Mouse (Mus musculus): ENCODE results near the gene Mrps18b. TPM values are rescaled to one million over a fixed set of nuclear protein-coding genes. Genes with fewer than 3 reads are reported as not detected.

The Mrps18b gene
- polyA plus RNA-seq, 1 experiment from 2014 or later: 83.4 TPM

DNA sequence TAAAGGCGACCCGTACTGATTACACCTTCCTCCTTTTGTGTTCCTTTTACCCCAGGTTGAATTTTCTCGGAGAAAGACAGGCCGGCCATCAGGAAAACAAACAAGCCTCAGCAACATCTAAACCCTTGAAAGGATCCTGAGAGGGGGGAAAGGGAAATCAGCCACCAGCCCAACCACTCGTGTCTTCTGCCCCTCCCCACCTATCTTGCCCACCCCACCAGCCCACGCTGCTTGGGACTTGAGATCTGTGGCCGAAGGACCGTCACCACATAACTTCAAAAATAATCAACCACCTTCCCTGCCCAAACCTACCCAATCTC is 914 bp upstream of the Mrps18b start:
- TF ChIP-seq CTCF (IDR thresholded peaks at IDR 0.05; ENCODE audit: low read depth) (no peak), EP300 (optimal IDR thresholded peaks at IDR 0.05) (no peak)
- Histone ChIP-seq H3K4me2 (replicated peaks; ENCODE audit: low read depth) (peak overlapping the region; percentile 67), H3K27me3 (ENCODE audit: control insufficient read depth, insufficient read depth, low read length) (no peaks in the 10 kb centered on the region), H3K36me3 (ENCODE audit: control insufficient read depth, insufficient read depth, low read length) (no peaks in the 10 kb centered on the region), H3K4me3 (ENCODE audit: low read depth, low read length) (peak overlapping the region; percentile 75), H3K27ac (replicated peaks) (peak overlapping the region; percentile 95), H3K9me3 (ENCODE audit: control insufficient read depth, low read length) (no peaks in the 10 kb centered on the region), H3K9ac (ENCODE audit: low read length) (peak overlapping the region; percentile 80), H3K4me1 (replicated peaks; ENCODE audit: control insufficient read depth, insufficient read depth) (peaks cover 4% of the 10 kb centered on the region)
- 0% methylated on average over 8 of the region's 8 CpGs for WGBS
- DNase-seq (ENCODE audit: low spot score) (peak; percentile 50), ATAC-seq (ENCODE audit: low FRiP score, low TSS enrichment) (no peak)

DNA sequence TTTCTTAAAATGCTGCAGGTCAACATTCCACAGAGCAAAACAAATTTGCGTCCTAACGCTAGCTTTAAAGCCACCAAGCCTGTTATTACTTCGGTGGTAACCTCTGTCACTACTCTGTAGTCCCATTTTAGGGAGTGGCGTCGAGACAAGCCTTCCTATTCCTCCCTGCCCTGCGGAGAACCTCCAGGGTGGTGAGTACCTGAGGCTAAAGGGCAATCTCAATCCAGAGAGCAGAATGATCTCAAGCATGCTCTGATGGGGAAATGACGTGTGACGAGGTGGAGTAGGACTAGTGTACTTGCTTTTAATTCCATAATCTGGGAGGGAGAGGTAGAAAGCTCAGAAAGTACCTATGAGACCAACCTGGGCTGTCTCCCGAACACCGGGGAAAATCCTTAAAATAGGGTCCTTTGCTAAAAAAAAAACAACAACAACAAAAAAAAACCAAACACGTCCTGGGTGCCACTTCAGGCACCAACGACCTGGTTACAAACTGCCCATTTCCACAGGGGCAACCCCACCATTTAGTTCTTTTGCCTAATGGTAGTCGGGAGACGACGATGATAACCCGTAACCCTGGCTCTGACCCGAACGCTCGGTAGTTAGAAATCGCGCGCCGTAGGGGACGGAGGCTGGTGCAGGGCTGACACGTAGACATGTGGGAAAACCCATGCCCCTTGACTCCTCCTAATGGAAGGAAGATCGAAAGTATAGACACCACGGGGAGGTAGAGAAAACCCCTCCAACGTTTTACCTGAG is 472 bp downstream of the Mrps18b start:
- TF ChIP-seq EP300 (optimal IDR thresholded peaks at IDR 0.05) (no peak), CTCF (IDR thresholded peaks at IDR 0.05; ENCODE audit: low read depth) (no peak)
- H3K9me3 ChIP-seq (ENCODE audit: control insufficient read depth, low read length): no peaks in the 10 kb centered on the region
- peak overlapping the region; percentile 95 for H3K27ac ChIP-seq (replicated peaks)
- ATAC-seq (ENCODE audit: low FRiP score, low TSS enrichment) (peak; percentile 25; the same call in 1 of the 2 replicates), DNase-seq (ENCODE audit: low spot score) (peak; percentile 65)
- H3K4me2 ChIP-seq (replicated peaks; ENCODE audit: low read depth): peak overlapping the region; percentile 70
- H3K9ac ChIP-seq (ENCODE audit: low read length): peak overlapping the region; percentile 71
- peaks cover 4% of the 10 kb centered on the region for H3K4me1 ChIP-seq (replicated peaks; ENCODE audit: control insufficient read depth, insufficient read depth)
- 0 out of 2 replicates have a peak, but pooled peaks cover 2% of the 10 kb centered on the region for H3K36me3 ChIP-seq (ENCODE audit: control insufficient read depth, insufficient read depth, low read length)
- 1% methylated on average over 28 of the region's 28 CpGs for WGBS
- H3K27me3 ChIP-seq (ENCODE audit: control insufficient read depth, insufficient read depth, low read length): no peaks in the 10 kb centered on the region
- peak overlapping the region; percentile 75 for H3K4me3 ChIP-seq (ENCODE audit: low read depth, low read length)

DNA sequence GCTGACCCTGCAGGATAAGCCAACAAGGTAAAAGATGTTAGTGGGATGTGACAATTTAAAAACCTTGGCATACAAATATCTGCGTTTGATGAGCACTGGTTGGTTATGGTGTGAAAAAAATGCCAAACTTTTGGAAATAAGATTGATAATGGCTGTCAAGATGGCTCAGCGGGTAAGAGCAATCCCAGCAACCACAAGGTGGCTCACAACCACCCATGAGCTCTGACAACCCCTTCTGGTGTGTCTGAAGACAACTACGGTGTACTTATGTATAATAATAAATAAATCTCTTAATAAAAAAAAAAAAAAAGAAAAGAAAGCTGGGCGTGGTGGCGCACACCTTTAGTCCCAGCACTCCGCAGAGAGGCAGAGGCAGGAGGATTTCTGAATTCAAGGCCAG is 1.2 kb downstream of the Mrps18b start:
- Histone ChIP-seq H3K9ac (ENCODE audit: low read length) (no peak overlapping the region), H3K4me3 (ENCODE audit: low read depth, low read length) (no peak overlapping the region; the same call in 1 of the 2 replicates), H3K27ac (replicated peaks) (no peak overlapping the region), H3K9me3 (ENCODE audit: control insufficient read depth, low read length) (no peaks in the 10 kb centered on the region), H3K36me3 (ENCODE audit: control insufficient read depth, insufficient read depth, low read length) (0 out of 2 replicates have a peak, but pooled peaks cover 2% of the 10 kb centered on the region), H3K4me1 (replicated peaks; ENCODE audit: control insufficient read depth, insufficient read depth) (peaks cover 3% of the 10 kb centered on the region), H3K27me3 (ENCODE audit: control insufficient read depth, insufficient read depth, low read length) (no peaks in the 10 kb centered on the region), H3K4me2 (replicated peaks; ENCODE audit: low read depth) (peak overlapping the region; percentile 70; the same call in 1 of the 2 replicates)
- no peak for TF ChIP-seq EP300 (optimal IDR thresholded peaks at IDR 0.05)
- peak; percentile 36; the same call in 1 of the 2 replicates for TF ChIP-seq CTCF (IDR thresholded peaks at IDR 0.05; ENCODE audit: low read depth)
- DNase-seq (ENCODE audit: low spot score): no peak
- 64% methylated on average over 6 of the region's 6 CpGs for WGBS
- ATAC-seq (ENCODE audit: low FRiP score, low TSS enrichment): no peak

DNA sequence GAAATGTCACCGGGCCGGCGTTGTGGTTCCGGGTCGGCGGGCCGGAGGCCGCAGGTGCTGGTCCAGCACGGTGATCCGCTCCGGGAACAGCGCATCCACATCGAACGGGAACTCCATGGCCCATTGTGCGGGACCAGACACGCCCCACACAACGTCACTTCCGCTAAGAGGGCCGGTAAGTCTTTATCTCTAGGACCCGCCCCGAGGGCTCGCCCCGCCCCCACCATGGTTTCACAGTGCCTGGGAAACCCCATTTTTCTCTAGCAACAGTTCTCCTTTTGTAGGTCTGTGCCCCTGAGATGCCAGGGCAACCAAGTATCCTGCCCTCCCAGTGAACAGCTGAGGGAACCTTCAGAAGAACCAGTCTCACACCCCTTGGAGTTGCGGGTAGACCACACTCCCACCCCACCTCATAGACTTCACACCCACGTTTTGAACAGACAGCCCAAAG is 6.2 kb downstream of the Mrps18b start, which contains the start of gene Atat1:
Gene Atat1, minus strand, starts transcription at position 157 of the 451 bp plus-strand sequence.
- Histone ChIP-seq H3K9me3 (ENCODE audit: control insufficient read depth, low read length) (no peaks in the 10 kb centered on the region), H3K4me3 (ENCODE audit: low read depth, low read length) (peak within 1 kb of the TSS; percentile 56), H3K27me3 (ENCODE audit: control insufficient read depth, insufficient read depth, low read length) (no peaks in the 10 kb centered on the region), H3K36me3 (ENCODE audit: control insufficient read depth, insufficient read depth, low read length) (0 out of 2 replicates have a peak, but pooled peaks cover 2% of the 10 kb centered on the region), H3K4me1 (replicated peaks; ENCODE audit: control insufficient read depth, insufficient read depth) (no peaks in the 10 kb centered on the region), H3K9ac (ENCODE audit: low read length) (peak within 1 kb of the TSS; percentile 69), H3K4me2 (replicated peaks; ENCODE audit: low read depth) (peak within 1 kb of the TSS; percentile 87), H3K27ac (replicated peaks) (peak within 1 kb of the TSS; percentile 81)
- peak; percentile 98 for DNase-seq (ENCODE audit: low spot score)
- 2% methylated on average over 25 of the region's 25 CpGs for WGBS
- ATAC-seq (ENCODE audit: low FRiP score, low TSS enrichment): peak; percentile 89
- TF ChIP-seq EP300 (optimal IDR thresholded peaks at IDR 0.05) (no peak), CTCF (IDR thresholded peaks at IDR 0.05; ENCODE audit: low read depth) (no peak)

DNA sequence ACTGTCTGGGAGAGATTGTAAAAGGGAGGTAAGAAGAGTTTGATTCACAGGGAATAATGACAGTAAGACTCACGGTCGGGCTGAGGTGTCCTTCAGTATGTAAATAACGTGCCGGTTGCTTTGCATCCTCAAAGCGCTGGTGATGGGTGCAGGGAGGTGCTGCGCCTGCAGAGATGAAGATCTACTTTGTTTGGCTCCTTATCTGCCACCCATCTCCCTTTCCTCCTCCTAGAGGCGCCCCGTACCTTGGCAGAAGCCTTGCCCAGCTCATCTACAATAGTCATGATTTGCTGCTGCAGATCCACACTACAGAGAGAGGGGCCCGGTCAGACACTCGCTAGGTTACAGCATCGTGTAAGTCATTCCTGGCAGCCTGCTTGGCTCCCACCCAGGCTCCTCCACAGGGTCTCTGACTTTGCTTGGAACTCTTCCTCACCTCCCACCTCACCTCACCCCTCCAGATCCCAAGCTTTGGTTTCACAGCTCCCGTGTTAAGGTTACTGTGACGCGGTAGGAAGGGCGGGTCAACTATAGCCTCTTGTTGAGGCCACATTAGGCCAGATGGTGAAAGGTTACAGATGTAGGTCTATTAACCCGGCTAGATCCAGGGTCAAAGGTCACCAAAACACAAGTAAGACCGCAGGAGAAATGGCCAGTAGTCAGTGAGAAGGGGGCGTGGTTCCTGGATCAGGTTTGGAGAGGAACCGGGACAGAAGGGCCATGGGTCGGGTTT is 6.8 kb downstream of the Mrps18b start:
- ATAC-seq (ENCODE audit: low FRiP score, low TSS enrichment): peak; percentile 55

More for the DNA sequence above, 6.8 kb downstream of the Mrps18b start:
- peak overlapping the region; percentile 56 for H3K4me3 ChIP-seq (ENCODE audit: low read depth, low read length)
- 0 out of 2 replicates have a peak, but pooled peaks cover 2% of the 10 kb centered on the region for H3K36me3 ChIP-seq (ENCODE audit: control insufficient read depth, insufficient read depth, low read length)
- no peak for DNase-seq (ENCODE audit: low spot score)
- H3K4me1 ChIP-seq (replicated peaks; ENCODE audit: control insufficient read depth, insufficient read depth): no peaks in the 10 kb centered on the region
- no peak for TF ChIP-seq EP300 (optimal IDR thresholded peaks at IDR 0.05)
- no peak for TF ChIP-seq CTCF (IDR thresholded peaks at IDR 0.05; ENCODE audit: low read depth)
- H3K27ac ChIP-seq (replicated peaks): peak overlapping the region; percentile 81
- no peaks in the 10 kb centered on the region for H3K9me3 ChIP-seq (ENCODE audit: control insufficient read depth, low read length)
- WGBS: 10% methylated on average over 20 of the region's 20 CpGs
- H3K9ac ChIP-seq (ENCODE audit: low read length): peak overlapping the region; percentile 69
- H3K27me3 ChIP-seq (ENCODE audit: control insufficient read depth, insufficient read depth, low read length): no peaks in the 10 kb centered on the region
- H3K4me2 ChIP-seq (replicated peaks; ENCODE audit: low read depth): peak overlapping the region; percentile 87

Measured in stomach, postnatal 0 days (tissue).